Mouse (Mus musculus): ENCODE measurements around the gene Cdkl4. TPM values are rescaled to one million over a fixed set of nuclear protein-coding genes. Genes with fewer than 3 reads are reported as not detected.
"Not testable (repeated sequence)": the region's sequence is repeated elsewhere in the genome, so short reads cannot be mapped to it uniquely, and the experiment has no call there.

Cdkl4 gene
- polyA plus RNA-seq, 1 experiment: 2.4 TPM

- TF ChIP-seq POLR2A (IDR thresholded peaks at IDR 0.05; ENCODE audit: borderline replicate concordance, extremely low read depth, low read depth, low read length) (no peak), CTCF (IDR thresholded peaks at IDR 0.05; ENCODE audit: insufficient read depth, low read length) (no peak)
- no peak overlapping the region for H3K4me3 ChIP-seq (replicated peaks; ENCODE audit: extremely low read depth, low read depth, low read length)
- DNase-seq: no peak
- no peaks in the 10 kb centered on the region for H3K4me1 ChIP-seq (ENCODE audit: control insufficient read depth, insufficient read depth, low read length)
- 84% methylated on average over 2 of the region's 2 CpGs for WGBS
Measured at GRCm38 (mm10) chr17:80568441-80568840, 9.2 kb downstream of the Cdkl4 start.

GRCm38 (mm10) chr17:80564611-80564924, 13.0 kb downstream of the Cdkl4 start:
- 48% methylated on average over 3 of the region's 3 CpGs for WGBS
- peak; percentile 9 for DNase-seq
- Histone ChIP-seq H3K4me1 (ENCODE audit: control insufficient read depth, insufficient read depth, low read length) (no peaks in the 10 kb centered on the region), H3K4me3 (replicated peaks; ENCODE audit: extremely low read depth, low read depth, low read length) (peak overlapping the region; percentile 61)
- no peak for TF ChIP-seq POLR2A (IDR thresholded peaks at IDR 0.05; ENCODE audit: borderline replicate concordance, extremely low read depth, low read depth, low read length)
- TF ChIP-seq CTCF (IDR thresholded peaks at IDR 0.05; ENCODE audit: insufficient read depth, low read length): peak; percentile 8; the same call in 1 of the 2 replicates

GRCm38 (mm10) chr17:80563762-80564610, 13.6 kb downstream of the Cdkl4 start:
- DNase-seq; H3K4me1 ChIP-seq (ENCODE audit: control insufficient read depth, insufficient read depth, low read length): not testable (repeated sequence)
- WGBS: 83% methylated on average over 27 of the region's 27 CpGs
- H3K4me3 ChIP-seq (replicated peaks; ENCODE audit: extremely low read depth, low read depth, low read length): peak overlapping the region; percentile 61

GRCm38 (mm10) chr17:80562792-80563191, 14.8 kb downstream of the Cdkl4 start:
- TF ChIP-seq CTCF (IDR thresholded peaks at IDR 0.05; ENCODE audit: insufficient read depth, low read length): no peak
- H3K4me3 ChIP-seq (replicated peaks; ENCODE audit: extremely low read depth, low read depth, low read length): no peak overlapping the region
- 71% methylated on average over 5 of the region's 5 CpGs for WGBS
- no peaks in the 10 kb centered on the region for H3K4me1 ChIP-seq (ENCODE audit: control insufficient read depth, insufficient read depth, low read length)
- no peak for DNase-seq

GRCm38 (mm10) chr17:80560669-80561401, 16.8 kb downstream of the Cdkl4 start:
- no peak overlapping the region for H3K4me3 ChIP-seq (replicated peaks; ENCODE audit: extremely low read depth, low read depth, low read length)
- DNase-seq: peak; percentile 68
- WGBS: 16% methylated on average over 12 of the region's 12 CpGs

GRCm38 (mm10) chr17:80559745-80560144, 17.9 kb downstream of the Cdkl4 start:
- no peaks in the 10 kb centered on the region for H3K4me1 ChIP-seq (ENCODE audit: control insufficient read depth, insufficient read depth, low read length)
- WGBS: 78% methylated on average over 4 of the region's 4 CpGs
- H3K4me3 ChIP-seq (replicated peaks; ENCODE audit: extremely low read depth, low read depth, low read length): no peak overlapping the region
- TF ChIP-seq CTCF (IDR thresholded peaks at IDR 0.05; ENCODE audit: insufficient read depth, low read length) (no peak), POLR2A (IDR thresholded peaks at IDR 0.05; ENCODE audit: borderline replicate concordance, extremely low read depth, low read depth, low read length) (no peak)
- no peak for DNase-seq

More at GRCm38 (mm10) chr17:80560669-80561401, 16.8 kb downstream of the Cdkl4 start:
- TF ChIP-seq CTCF (IDR thresholded peaks at IDR 0.05; ENCODE audit: insufficient read depth, low read length): peak; percentile 97
- no peak for TF ChIP-seq POLR2A (IDR thresholded peaks at IDR 0.05; ENCODE audit: borderline replicate concordance, extremely low read depth, low read depth, low read length)
- no peaks in the 10 kb centered on the region for H3K4me1 ChIP-seq (ENCODE audit: control insufficient read depth, insufficient read depth, low read length)

- Histone ChIP-seq H3K4me3 (replicated peaks; ENCODE audit: extremely low read depth, low read depth, low read length) (no peak overlapping the region), H3K4me1 (ENCODE audit: control insufficient read depth, insufficient read depth, low read length) (no peaks in the 10 kb centered on the region)
- 37% methylated on average over 11 of the region's 11 CpGs for WGBS
- TF ChIP-seq CTCF (IDR thresholded peaks at IDR 0.05; ENCODE audit: insufficient read depth, low read length) (peak; percentile 47), POLR2A (IDR thresholded peaks at IDR 0.05; ENCODE audit: borderline replicate concordance, extremely low read depth, low read depth, low read length) (no peak)
- DNase-seq: peak; percentile 33
Measured at GRCm38 (mm10) chr17:80559050-80559449, 18.6 kb downstream of the Cdkl4 start.

GRCm38 (mm10) chr17:80558583-80558982, 19.0 kb downstream of the Cdkl4 start:
- 75% methylated on average over 14 of the region's 14 CpGs for WGBS

GRCm38 (mm10) chr17:80557461-80557860, 20.2 kb downstream of the Cdkl4 start:
- TF ChIP-seq CTCF (IDR thresholded peaks at IDR 0.05; ENCODE audit: insufficient read depth, low read length) (no peak), POLR2A (IDR thresholded peaks at IDR 0.05; ENCODE audit: borderline replicate concordance, extremely low read depth, low read depth, low read length) (no peak)
- Histone ChIP-seq H3K4me1 (ENCODE audit: control insufficient read depth, insufficient read depth, low read length) (no peaks in the 10 kb centered on the region), H3K4me3 (replicated peaks; ENCODE audit: extremely low read depth, low read depth, low read length) (no peak overlapping the region)
- 98% methylated on average over 5 of the region's 5 CpGs for WGBS
- no peak for DNase-seq

More at GRCm38 (mm10) chr17:80558583-80558982, 19.0 kb downstream of the Cdkl4 start:
- DNase-seq: no peak
- no peaks in the 10 kb centered on the region for H3K4me1 ChIP-seq (ENCODE audit: control insufficient read depth, insufficient read depth, low read length)
- TF ChIP-seq CTCF (IDR thresholded peaks at IDR 0.05; ENCODE audit: insufficient read depth, low read length) (no peak), POLR2A (IDR thresholded peaks at IDR 0.05; ENCODE audit: borderline replicate concordance, extremely low read depth, low read depth, low read length) (no peak)
- H3K4me3 ChIP-seq (replicated peaks; ENCODE audit: extremely low read depth, low read depth, low read length): no peak overlapping the region
